Mouse (Mus musculus) erythroid progenitor cell, adult 5-6 weeks (primary cell): Measurements from ENCODE around the gene Olfr1413. TPM values are rescaled to one million over a fixed set of nuclear protein-coding genes. Genes with fewer than 3 reads are reported as not detected.

ENCODE experiments used
- ATAC-seq: replicated peaks from 2 replicates; pipeline ENCODE4 v1.8.0; 2016; ENCODE audit warnings: moderate number of reproducible peaks, mild to moderate bottlenecking, moderate TSS enrichment, inconsistent platforms; ENCODE audit not compliant: poor library complexity, low FRiP score, severe bottlenecking
- total RNA-seq, 2 experiments: library from RNA; stranded (forward) in 1 of 2; stranded (reverse) in 1 of 2; fragments of 150-400 nt in 1 of 2; fragments of 186-747, 209-891 nt in 1 of 2; gene quantifications; 2 replicates each; pipeline versions ENCODE4 v1.2.3 to v1.2.4; 2015 to 2017; ENCODE audit warnings: low replicate concordance in 2 of 2

The Olfr1413 gene
- total RNA-seq (2015; ENCODE audit: low replicate concordance), result not detected in 2 replicates
- not detected in 2 replicates for total RNA-seq (2017; ENCODE audit: low replicate concordance)

DNA sequence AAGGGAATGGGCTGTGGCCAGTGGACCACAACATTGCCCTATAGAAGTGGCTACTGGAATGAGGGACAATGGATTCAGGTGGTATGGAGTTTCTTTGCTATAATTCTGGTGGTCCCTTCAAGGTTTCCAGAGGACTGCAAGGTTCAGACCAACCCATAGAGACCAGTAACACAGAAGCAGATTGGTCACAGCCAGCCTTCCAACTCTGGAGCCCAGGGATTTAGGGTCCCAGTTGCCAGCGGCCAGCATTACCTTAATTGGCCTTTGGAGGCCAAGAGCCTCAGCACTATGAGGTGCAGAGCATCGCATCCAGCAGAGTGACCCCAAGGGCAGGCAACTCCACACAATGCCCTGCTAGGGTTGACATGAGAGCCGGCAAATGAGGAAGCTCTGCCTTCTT lies at the start of gene Olfr1413:
Gene Olfr1413 (plus strand): TSS at position 301 of the 400 bp plus-strand sequence.
- ATAC-seq, result no peak

DNA sequence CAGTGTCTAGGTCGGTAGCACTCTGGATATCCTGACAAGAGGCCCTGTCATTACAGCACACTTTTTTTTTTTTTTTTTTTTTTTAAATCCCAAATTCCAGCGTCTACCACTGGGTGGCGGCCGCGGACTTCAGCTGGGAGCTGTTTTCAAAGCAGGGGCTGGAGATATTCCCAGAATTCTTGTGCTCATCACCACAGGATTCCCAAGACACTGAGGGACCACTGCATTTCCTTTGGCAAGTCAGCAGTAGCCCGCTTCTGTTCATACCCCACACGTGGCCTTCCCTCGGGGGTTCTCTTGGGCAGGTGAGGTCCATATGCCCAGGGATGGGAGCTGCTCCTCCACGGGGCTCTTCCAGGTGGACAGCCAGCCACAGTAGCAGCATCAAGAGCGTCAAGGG lies 49.7 kb upstream of the Olfr1413 start:
- ATAC-seq, result no peak

DNA sequence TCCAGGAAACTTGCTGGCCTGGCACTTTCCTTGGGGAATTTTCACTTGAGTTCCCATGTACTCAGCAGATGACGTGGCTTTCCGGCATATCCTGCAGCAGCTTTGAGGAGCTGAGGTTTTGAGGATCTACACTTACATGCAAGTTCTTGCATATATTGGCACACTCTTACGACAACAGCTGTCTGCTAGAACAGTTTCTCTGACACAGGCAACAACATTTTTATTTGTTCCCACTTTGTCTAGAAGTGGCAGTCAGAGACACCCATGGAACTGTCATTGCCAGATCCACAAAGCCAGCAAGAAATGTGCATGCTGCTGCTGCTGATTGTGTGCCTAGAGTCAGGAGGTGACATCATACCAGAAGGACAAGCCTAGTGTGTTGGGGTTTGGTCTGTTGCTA lies 47.4 kb upstream of the Olfr1413 start:
- ATAC-seq, result no peak

DNA sequence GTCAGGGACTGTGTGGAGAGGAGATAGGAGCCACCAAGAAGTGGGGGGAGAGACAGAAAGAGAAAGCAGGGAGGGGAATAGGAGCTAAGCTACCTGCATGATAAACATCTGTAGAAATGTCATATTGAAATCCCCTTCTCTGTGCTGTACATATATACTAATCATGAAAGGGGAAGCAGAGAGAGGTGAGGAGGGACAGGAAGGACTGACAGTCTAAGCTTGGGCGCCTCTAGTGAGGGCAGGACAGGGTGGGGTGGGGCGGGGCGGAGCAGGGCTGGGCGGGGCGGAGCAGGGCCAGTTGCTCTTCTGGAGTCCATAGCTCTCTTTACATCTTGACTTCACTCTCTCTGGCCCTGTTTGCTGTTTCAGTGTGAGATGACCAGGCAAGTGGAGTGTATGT lies 34.1 kb upstream of the Olfr1413 start:
- no peak for ATAC-seq

DNA sequence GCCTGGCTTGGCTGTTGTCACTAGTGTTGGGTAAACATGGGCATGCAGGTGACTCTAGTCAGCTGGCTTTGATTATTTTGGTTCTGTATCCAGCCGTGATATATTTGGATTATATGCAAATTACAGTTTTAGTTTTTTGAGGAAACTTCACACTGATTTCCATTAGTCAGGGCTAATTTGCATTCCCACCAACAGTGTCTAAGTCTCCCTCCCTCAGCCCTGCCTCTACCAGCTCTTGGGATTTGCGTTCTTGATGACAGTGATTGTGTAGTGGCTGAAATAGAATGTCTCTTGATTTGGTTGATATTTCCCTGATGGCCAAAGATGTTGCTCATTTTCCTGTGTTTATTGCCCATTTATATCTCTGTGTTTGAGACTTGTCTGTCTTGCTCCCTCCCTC lies 32.1 kb upstream of the Olfr1413 start:
- no peak for ATAC-seq

DNA sequence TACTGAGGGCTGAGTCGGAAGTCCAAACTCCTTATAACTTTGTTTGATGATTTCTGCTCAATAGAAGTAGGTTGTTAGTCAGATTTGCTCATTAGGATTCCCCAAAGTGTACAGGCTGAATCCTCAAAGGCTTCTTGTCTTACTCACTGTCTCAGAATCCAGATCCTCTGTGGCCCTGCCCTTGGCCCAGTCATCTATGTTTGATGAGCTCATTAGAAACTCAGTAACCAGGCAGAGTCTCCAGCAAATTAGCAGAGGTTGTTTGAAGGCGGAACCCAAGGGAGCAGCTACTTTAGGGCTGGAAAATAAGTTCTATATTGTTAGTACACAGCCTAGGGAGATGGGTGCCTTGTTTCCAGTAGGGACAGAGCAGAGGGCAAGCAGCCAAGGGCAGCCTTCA lies 25.2 kb upstream of the Olfr1413 start:
- ATAC-seq, result no peak

DNA sequence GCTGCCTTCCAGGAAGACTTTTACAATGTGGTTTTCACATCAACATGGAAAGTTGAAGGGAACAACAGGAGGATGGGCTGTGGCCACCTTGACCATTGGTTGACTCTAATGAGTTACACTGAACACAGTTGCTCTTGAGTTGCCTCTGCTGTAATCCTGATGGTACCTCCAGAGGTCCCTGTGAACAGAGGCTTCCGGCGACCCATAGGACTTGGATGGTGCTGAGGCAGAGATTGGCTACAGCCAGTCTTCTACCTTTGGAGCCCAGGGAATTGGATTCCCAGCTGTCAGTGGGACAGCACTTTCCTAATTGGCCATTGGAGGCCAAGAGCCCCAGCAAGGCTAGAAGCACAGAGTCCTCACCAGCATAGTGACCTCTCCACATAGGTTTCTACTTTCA lies 14.4 kb downstream of the Olfr1413 start, which contains the start of gene Olfr1412:
Gene Olfr1412 (plus strand): TSS at position 301 of the 400 bp plus-strand sequence.
- no peak for ATAC-seq

DNA sequence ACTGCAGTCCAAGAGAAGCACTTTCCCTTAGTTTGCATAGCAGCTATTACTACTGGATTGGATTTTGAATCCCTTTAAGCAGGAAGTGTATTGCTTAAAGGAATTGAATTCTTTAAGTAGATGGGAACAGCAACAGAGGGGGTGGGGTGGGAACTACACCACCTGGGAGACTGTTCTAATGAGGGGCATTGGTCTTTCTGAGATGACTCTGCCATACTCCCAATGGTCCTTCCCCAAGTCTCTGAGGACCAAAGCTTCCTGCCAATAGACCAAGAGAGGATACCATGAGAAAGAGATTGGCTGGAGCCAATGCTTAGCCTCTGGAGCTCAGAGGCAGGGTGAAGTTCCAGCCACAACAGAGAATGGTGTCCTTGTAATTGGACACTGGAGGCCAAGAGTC lies 23.0 kb downstream of the Olfr1413 start, which contains the start of gene Olfr1411:
Gene Olfr1411 (plus strand): TSS at position 301 of the 400 bp plus-strand sequence.
- no peak for ATAC-seq

DNA sequence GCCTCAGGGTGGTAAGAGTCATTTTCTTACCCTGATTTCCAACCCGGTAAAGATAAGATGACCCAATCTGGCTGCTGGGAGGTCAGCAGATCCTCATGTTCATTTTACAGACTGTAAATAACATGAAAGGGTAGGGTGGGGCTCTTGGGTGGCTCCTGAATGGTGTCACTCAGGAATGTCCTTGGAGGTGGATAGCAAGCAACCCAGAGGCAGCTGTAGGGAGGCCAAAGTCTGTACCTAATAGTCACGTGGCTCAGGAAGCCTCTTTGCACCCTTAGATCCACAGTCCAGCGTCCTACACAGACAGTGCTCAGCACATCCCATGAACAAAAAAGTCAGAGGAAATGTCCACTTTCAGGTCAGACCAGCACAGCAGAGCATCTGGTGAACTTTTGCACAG lies 24.9 kb downstream of the Olfr1413 start:
- no peak for ATAC-seq

DNA sequence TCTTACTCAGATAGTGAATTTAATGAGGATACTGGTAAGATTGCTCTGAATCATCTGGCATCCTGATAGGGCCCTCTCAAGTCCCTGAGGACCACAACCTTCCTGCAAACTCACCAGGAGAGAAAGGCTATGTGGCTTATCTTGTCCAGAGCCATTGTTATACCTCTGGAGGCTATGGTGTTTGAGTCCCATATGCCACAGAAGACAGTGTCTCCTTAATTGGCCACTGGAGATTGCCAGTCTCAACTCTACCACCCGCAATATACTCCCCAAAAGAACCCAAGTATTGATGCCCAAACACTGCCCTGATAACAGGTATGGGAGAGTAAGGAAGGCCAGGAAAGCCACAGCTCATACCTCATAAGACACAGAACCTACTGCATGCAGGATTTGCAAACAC lies 34.4 kb downstream of the Olfr1413 start, which contains the start of gene Olfr1410:
Gene Olfr1410 (plus strand): TSS at position 301 of the 400 bp plus-strand sequence.
- no peak for ATAC-seq

DNA sequence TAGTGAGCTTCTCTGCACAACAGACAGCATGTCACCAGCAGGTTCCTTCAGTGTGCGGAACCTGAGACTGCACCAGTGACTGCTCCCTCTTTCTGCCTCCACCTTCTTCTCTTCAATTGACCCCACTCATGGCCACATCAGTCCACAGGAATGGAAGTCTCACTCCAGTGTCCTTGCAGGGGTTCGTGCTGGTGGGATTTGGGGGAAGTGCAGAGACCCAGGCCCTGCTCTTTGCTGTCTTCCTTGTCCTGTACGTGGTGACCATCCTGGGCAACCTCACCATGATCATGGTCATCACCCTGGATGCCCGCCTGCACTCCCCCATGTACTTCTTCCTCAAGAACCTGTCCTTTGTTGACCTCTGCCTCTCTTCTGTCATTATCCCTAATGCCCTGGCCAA lies 36.6 kb downstream of the Olfr1413 start:
- ATAC-seq, result no peak

DNA sequence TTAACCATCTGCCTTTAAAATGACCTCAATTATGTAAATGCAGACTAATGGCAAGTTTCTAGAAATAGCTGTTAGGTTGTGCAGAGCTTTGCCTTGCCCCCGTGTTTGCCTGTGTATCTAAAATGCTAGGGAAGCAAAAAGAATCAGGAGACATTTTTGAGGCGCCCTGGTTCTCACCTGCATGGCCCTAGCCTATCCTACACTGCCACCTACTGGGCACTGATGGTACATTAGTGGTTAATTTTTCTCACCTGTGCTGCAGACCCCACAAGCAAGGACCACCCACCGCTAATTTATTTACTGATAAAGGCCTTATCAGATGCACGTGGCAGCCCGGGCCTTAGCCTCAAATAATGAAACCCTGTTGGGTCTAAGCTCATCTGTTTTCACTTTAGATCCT lies 39.9 kb downstream of the Olfr1413 start:
- no peak for ATAC-seq

DNA sequence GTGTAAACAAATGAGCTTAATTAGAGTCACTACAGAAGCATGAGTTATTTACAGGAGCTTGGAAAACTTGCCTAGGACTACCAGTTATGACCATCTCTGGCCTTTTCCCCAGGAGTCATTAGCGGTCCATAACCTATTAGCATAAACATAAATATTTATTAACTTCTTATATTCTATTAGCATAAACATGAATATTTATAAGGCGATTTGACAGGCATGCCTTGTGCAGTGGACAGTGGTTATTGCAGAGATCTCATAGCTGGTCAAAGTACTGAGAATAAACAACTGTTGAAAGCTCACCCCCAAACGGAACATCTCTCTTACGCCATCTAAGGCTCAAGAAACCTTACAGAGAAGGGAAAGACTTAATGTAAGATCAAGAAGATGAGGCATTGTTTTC lies 42.1 kb downstream of the Olfr1413 start:
- ATAC-seq, result no peak

DNA sequence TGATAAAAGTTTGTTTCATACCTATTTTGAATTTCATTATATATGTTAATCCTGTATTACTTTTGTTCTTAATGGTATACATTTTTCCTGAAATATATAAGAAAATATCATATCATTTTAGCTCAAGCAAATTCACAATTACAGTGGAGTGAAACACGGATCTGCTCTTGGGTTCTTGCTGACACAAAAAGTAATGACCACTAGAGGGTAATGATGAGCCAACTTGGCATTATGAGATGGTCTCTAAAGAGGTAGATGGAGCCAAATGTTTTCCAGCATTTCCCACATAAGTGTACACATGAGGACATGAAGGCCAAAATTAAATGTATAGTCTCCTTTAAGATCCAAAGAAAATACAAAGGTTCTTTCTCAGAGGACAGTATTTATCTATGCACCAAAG lies 43.4 kb downstream of the Olfr1413 start:
- ATAC-seq, result no peak

DNA sequence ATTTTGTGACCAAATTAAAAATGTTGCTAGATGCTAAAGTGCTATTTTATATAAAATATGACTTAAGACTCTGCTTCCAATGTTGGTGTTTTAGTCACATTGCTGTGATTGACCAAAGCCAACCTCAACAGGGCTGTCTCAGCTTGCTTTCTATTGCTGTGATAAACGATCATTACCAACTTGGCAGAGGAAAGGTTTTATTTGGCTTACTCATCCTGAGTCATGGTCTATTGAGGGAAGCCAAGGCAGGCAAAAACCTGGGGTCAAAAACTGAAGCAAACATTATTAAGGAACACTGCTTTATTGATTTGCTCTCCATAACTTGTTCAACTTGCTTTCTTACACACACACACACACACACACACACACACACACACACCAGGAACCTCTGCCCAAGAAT lies 44.9 kb downstream of the Olfr1413 start:
- no peak for ATAC-seq

DNA sequence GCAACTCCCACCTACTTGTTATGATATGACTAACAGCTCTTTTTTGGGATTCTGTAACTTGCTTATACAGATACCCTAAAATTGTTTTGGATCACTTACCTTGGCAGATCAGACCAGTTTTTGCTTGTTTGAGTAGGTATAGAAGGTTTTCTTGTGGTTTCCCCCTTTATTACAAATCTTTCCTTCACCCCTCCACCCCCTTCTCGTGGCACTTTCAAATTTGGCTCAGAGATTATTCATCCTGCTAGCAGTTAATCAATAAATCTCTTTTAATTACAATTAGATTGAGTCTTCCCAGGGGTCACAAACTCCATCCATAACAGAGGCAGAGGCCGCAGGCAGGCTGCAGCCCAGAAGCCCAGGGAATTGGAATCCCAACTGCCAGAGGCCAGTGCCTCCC lies 46.4 kb downstream of the Olfr1413 start, which contains the start of gene Olfr12:
Gene Olfr12 (plus strand): TSS at position 301 of the 400 bp plus-strand sequence.
- no peak for ATAC-seq

DNA sequence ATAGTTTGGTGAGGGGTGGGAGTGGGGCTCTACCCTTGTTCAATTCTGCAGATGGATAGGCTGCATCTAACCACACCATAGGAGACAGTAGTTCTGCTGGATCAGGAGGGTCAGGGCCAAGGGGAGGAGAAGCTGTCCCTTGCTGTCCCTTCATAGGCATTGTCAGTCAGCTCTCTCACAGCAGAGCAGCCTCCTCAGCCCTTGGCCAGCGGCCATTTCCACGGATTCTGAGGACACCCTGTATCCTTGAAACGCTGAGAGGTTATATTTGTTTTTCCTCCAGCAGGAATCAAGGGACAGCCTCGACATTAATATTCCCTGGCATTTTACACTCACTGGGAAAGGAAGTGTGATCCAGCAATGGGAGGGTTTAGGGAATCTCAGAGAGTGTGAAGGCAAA lies 47.2 kb downstream of the Olfr1413 start:
- ATAC-seq, result no peak

Other genes with a start within 250 kb of the Olfr1413 start
- gene Ndufa10, start 97.5 kb upstream of the Olfr1413 start, total RNA-seq (2015; ENCODE audit: low replicate concordance), result 27.2 and 39.6 TPM in 2 replicates
- 25.0 and 28.8 TPM in 2 replicates for gene Ndufa10, start 97.5 kb upstream of the Olfr1413 start, total RNA-seq (2017; ENCODE audit: low replicate concordance)
- gene Olfr1416, start 86.2 kb upstream of the Olfr1413 start, total RNA-seq (2015; ENCODE audit: low replicate concordance), result not detected in 2 replicates
- gene Olfr1416, start 86.2 kb upstream of the Olfr1413 start, total RNA-seq (2017; ENCODE audit: low replicate concordance), result not detected in 2 replicates
- not detected in 2 replicates for gene Olfr1415, start 75.2 kb upstream of the Olfr1413 start, total RNA-seq (2015; ENCODE audit: low replicate concordance)
- gene Olfr1415, start 75.2 kb upstream of the Olfr1413 start, total RNA-seq (2017; ENCODE audit: low replicate concordance), result not detected in 2 replicates
- not detected in 2 replicates for gene Olfr1414, start 52.7 kb upstream of the Olfr1413 start, total RNA-seq (2015; ENCODE audit: low replicate concordance)
- gene Olfr1414, start 52.7 kb upstream of the Olfr1413 start, total RNA-seq (2017; ENCODE audit: low replicate concordance), result not detected in 2 replicates
- not detected in 2 replicates for gene Olfr1412, start 14.5 kb downstream of the Olfr1413 start, total RNA-seq (2015; ENCODE audit: low replicate concordance)
- not detected in 2 replicates for gene Olfr1412, start 14.5 kb downstream of the Olfr1413 start, total RNA-seq (2017; ENCODE audit: low replicate concordance)
- not detected in 2 replicates for gene Olfr1411, start 23.1 kb downstream of the Olfr1413 start, total RNA-seq (2015; ENCODE audit: low replicate concordance)
- gene Olfr1411, start 23.1 kb downstream of the Olfr1413 start, total RNA-seq (2017; ENCODE audit: low replicate concordance), result not detected in 2 replicates
- not detected in 2 replicates for gene Olfr1410, start 34.5 kb downstream of the Olfr1413 start, total RNA-seq (2015; ENCODE audit: low replicate concordance)
- gene Olfr1410, start 34.5 kb downstream of the Olfr1413 start, total RNA-seq (2017; ENCODE audit: low replicate concordance), result not detected in 2 replicates
- not detected in 2 replicates for gene Olfr12, start 46.5 kb downstream of the Olfr1413 start, total RNA-seq (2015; ENCODE audit: low replicate concordance)
- gene Olfr12, start 46.5 kb downstream of the Olfr1413 start, total RNA-seq (2017; ENCODE audit: low replicate concordance), result not detected in 2 replicates
- 57.3 and 61.2 TPM in 2 replicates for gene Cops9, start 70.7 kb downstream of the Olfr1413 start, total RNA-seq (2015; ENCODE audit: low replicate concordance)
- 22.7 and 46.8 TPM in 2 replicates for gene Cops9, start 70.7 kb downstream of the Olfr1413 start, total RNA-seq (2017; ENCODE audit: low replicate concordance)
- gene Otos, start 77.5 kb downstream of the Olfr1413 start, total RNA-seq (2015; ENCODE audit: low replicate concordance), result not detected in 2 replicates
- gene Otos, start 77.5 kb downstream of the Olfr1413 start, total RNA-seq (2017; ENCODE audit: low replicate concordance), result not detected in 2 replicates